Mouse (Mus musculus): ENCODE measurements around the gene Ipo13. TPM values are rescaled to one million over a fixed set of nuclear protein-coding genes. Genes with fewer than 3 reads are reported as not detected.

Gene Ipo13
- total and polyA plus RNA-seq, 2 experiments from 2014 or later, result 39.9 to 46.0 TPM

GRCm38 (mm10) chr4:117912685-117913273, 2.0 kb downstream of the Ipo13 start:
- DNase-seq (ENCODE audit: low spot score), result no peak
- Histone ChIP-seq H3K9ac (replicated peaks; ENCODE audit: low read length, poor library complexity, severe bottlenecking) (peak overlapping the region; percentile 6; the same call in 1 of the 2 replicates), H3K36me3 (ENCODE audit: insufficient read depth, low read length) (no peaks in the 10 kb centered on the region; the same call in 1 of the 2 replicates), H3K9me3 (ENCODE audit: low read length) (no peaks in the 10 kb centered on the region), H3K4me3 (ENCODE audit: low read depth, low read length) (peak overlapping the region; percentile 68; the same call in 1 of the 2 replicates), H3K27me3 (ENCODE audit: insufficient read depth, low read length) (no peaks in the 10 kb centered on the region), H3K4me1 (ENCODE audit: insufficient read depth, low read length) (peaks cover 19% of the 10 kb centered on the region; the same call in 1 of the 2 replicates), H3K27ac (ENCODE audit: low read depth, low read length) (no peak overlapping the region), H3K4me2 (ENCODE audit: low read depth, low read length, poor library complexity, severe bottlenecking) (peak overlapping the region; percentile 84)
- ATAC-seq (ENCODE audit: low FRiP score), result no peak
- no peak for TF ChIP-seq CTCF (IDR thresholded peaks at IDR 0.05)
- WGBS, result 68% methylated on average over 7 of the region's 7 CpGs

- Histone ChIP-seq H3K4me2 (ENCODE audit: low read depth, low read length, poor library complexity, severe bottlenecking) (no peak overlapping the region), H3K36me3 (ENCODE audit: insufficient read depth, low read length) (no peaks in the 10 kb centered on the region; the same call in 1 of the 2 replicates), H3K4me1 (ENCODE audit: insufficient read depth, low read length) (peaks cover 19% of the 10 kb centered on the region; the same call in 1 of the 2 replicates), H3K4me3 (ENCODE audit: low read depth, low read length) (no peak overlapping the region), H3K9me3 (ENCODE audit: low read length) (no peaks in the 10 kb centered on the region), H3K9ac (replicated peaks; ENCODE audit: low read length, poor library complexity, severe bottlenecking) (no peak overlapping the region), H3K27ac (ENCODE audit: low read depth, low read length) (no peak overlapping the region), H3K27me3 (ENCODE audit: insufficient read depth, low read length) (no peaks in the 10 kb centered on the region)
- 90% methylated on average over 13 of the region's 13 CpGs for WGBS
- DNase-seq (ENCODE audit: low spot score) (no peak), ATAC-seq (ENCODE audit: low FRiP score) (no peak)
- TF ChIP-seq CTCF (IDR thresholded peaks at IDR 0.05), result no peak
Observed at GRCm38 (mm10) chr4:117912131-117912561, 2.7 kb downstream of the Ipo13 start.

GRCm38 (mm10) chr4:117908834-117909453, 5.9 kb downstream of the Ipo13 start:
- DNase-seq (ENCODE audit: low spot score) (peak; percentile 89), ATAC-seq (ENCODE audit: low FRiP score) (peak; percentile 77)
- H3K36me3 ChIP-seq (ENCODE audit: insufficient read depth, low read length), result peaks cover 18% of the 10 kb centered on the region
- H3K4me3 ChIP-seq (ENCODE audit: low read depth, low read length), result peak overlapping the region; percentile 16; the same call in 1 of the 2 replicates
- peaks cover 19% of the 10 kb centered on the region; the same call in 1 of the 2 replicates for H3K4me1 ChIP-seq (ENCODE audit: insufficient read depth, low read length)
- peak overlapping the region; percentile 43 for H3K4me2 ChIP-seq (ENCODE audit: low read depth, low read length, poor library complexity, severe bottlenecking)
- WGBS, result 48% methylated on average over 8 of the region's 8 CpGs
- H3K9ac ChIP-seq (replicated peaks; ENCODE audit: low read length, poor library complexity, severe bottlenecking), result peak overlapping the region; percentile 46; the same call in 1 of the 2 replicates
- H3K9me3 ChIP-seq (ENCODE audit: low read length), result no peaks in the 10 kb centered on the region
- peak overlapping the region; percentile 81 for H3K27ac ChIP-seq (ENCODE audit: low read depth, low read length)
- H3K27me3 ChIP-seq (ENCODE audit: insufficient read depth, low read length), result no peaks in the 10 kb centered on the region
- TF ChIP-seq CTCF (IDR thresholded peaks at IDR 0.05), result no peak

- 91% methylated on average over 3 of the region's 3 CpGs for WGBS
- DNase-seq (ENCODE audit: low spot score) (no peak), ATAC-seq (ENCODE audit: low FRiP score) (no peak)
- H3K36me3 ChIP-seq (ENCODE audit: insufficient read depth, low read length), result peaks cover 46% of the 10 kb centered on the region
- H3K27ac ChIP-seq (ENCODE audit: low read depth, low read length), result no peak overlapping the region
- H3K27me3 ChIP-seq (ENCODE audit: insufficient read depth, low read length), result no peaks in the 10 kb centered on the region
- no peak overlapping the region for H3K9ac ChIP-seq (replicated peaks; ENCODE audit: low read length, poor library complexity, severe bottlenecking)
- H3K4me2 ChIP-seq (ENCODE audit: low read depth, low read length, poor library complexity, severe bottlenecking), result no peak overlapping the region
- TF ChIP-seq CTCF (IDR thresholded peaks at IDR 0.05), result no peak
- peaks cover 8% of the 10 kb centered on the region; the same call in 1 of the 2 replicates for H3K4me1 ChIP-seq (ENCODE audit: insufficient read depth, low read length)
- no peaks in the 10 kb centered on the region for H3K9me3 ChIP-seq (ENCODE audit: low read length)
- H3K4me3 ChIP-seq (ENCODE audit: low read depth, low read length), result no peak overlapping the region
Observed at GRCm38 (mm10) chr4:117906196-117906595, 8.6 kb downstream of the Ipo13 start.

- DNase-seq (ENCODE audit: low spot score) (no peak), ATAC-seq (ENCODE audit: low FRiP score) (no peak)
- no peak overlapping the region for H3K4me3 ChIP-seq (ENCODE audit: low read depth, low read length)
- H3K4me2 ChIP-seq (ENCODE audit: low read depth, low read length, poor library complexity, severe bottlenecking), result no peak overlapping the region
- WGBS, result 95% methylated on average over 8 of the region's 8 CpGs
- no peak for TF ChIP-seq CTCF (IDR thresholded peaks at IDR 0.05)
- no peaks in the 10 kb centered on the region for H3K9me3 ChIP-seq (ENCODE audit: low read length)
- H3K27me3 ChIP-seq (ENCODE audit: insufficient read depth, low read length), result no peaks in the 10 kb centered on the region
- no peak overlapping the region for H3K27ac ChIP-seq (ENCODE audit: low read depth, low read length)
- H3K9ac ChIP-seq (replicated peaks; ENCODE audit: low read length, poor library complexity, severe bottlenecking), result no peak overlapping the region
- H3K36me3 ChIP-seq (ENCODE audit: insufficient read depth, low read length), result peaks cover 60% of the 10 kb centered on the region
- peaks cover 8% of the 10 kb centered on the region; the same call in 1 of the 2 replicates for H3K4me1 ChIP-seq (ENCODE audit: insufficient read depth, low read length)
Observed at GRCm38 (mm10) chr4:117904761-117905160, 10.0 kb downstream of the Ipo13 start.

GRCm38 (mm10) chr4:117904094-117904493, 10.7 kb downstream of the Ipo13 start:
- Histone ChIP-seq H3K4me2 (ENCODE audit: low read depth, low read length, poor library complexity, severe bottlenecking) (no peak overlapping the region), H3K27ac (ENCODE audit: low read depth, low read length) (no peak overlapping the region), H3K9me3 (ENCODE audit: low read length) (no peaks in the 10 kb centered on the region), H3K9ac (replicated peaks; ENCODE audit: low read length, poor library complexity, severe bottlenecking) (no peak overlapping the region), H3K4me1 (ENCODE audit: insufficient read depth, low read length) (peaks cover 5% of the 10 kb centered on the region; the same call in 1 of the 2 replicates), H3K36me3 (ENCODE audit: insufficient read depth, low read length) (peaks cover 66% of the 10 kb centered on the region), H3K4me3 (ENCODE audit: low read depth, low read length) (no peak overlapping the region), H3K27me3 (ENCODE audit: insufficient read depth, low read length) (no peaks in the 10 kb centered on the region)
- no peak for TF ChIP-seq CTCF (IDR thresholded peaks at IDR 0.05)
- 87% methylated on average over 10 of the region's 10 CpGs for WGBS
- ATAC-seq (ENCODE audit: low FRiP score) (no peak), DNase-seq (ENCODE audit: low spot score) (no peak)
